27 mouse cellular contexts compared by ENCODE assay signal in genomic region chr11:50964886-50965285, GRCm38 (mm10). TPM values are rescaled to one million over a fixed set of nuclear protein-coding genes. Genes with fewer than 3 reads are reported as not detected.
A peak's percentile ranks its signal among the peaks of the same experiment; 100 is the strongest.
DNase-seq lines count a peak whose midpoint lies in the region; ATAC-seq and TF ChIP-seq lines count a peak whose summit lies in the region.
"Had no signal": no experiment of that assay in that cellular context is flagged by ENCODE, and none has a peak within 500 bp of the region (broad histone marks: within the 10 kb centered on the region; RNA-seq: fewer than 3 reads in every experiment).

No protein-coding gene starts in this region.

- no peak for TF ChIP-seq CTCF in lung, postnatal 0 days (IDR thresholded peaks at IDR 0.05)
- no peak for TF ChIP-seq CTCF in left cerebral cortex, adult 2 months (IDR thresholded peaks at IDR 0.05)

- peak; percentile 2 for DNase-seq in embryonic facial prominence, embryonic 11.5 days (ENCODE audit: low spot score)
- no peak for DNase-seq in embryonic facial prominence, embryonic 10.5 days (ENCODE audit: low spot score)
- peak; percentile 28 for DNase-seq in kidney, adult 11 months
- DNase-seq in kidney, postnatal 4 days: no peak
- peak; percentile 6 for DNase-seq in lung, postnatal 0 days (ENCODE audit: low spot score)
- no peak for DNase-seq in lung, postnatal 14 days
- DNase-seq in left cerebral cortex, adult 2 months (ENCODE audit: extremely low spot score in 1 of 2, low spot score in 2 of 2): no peak
- no peak for DNase-seq in spleen, postnatal 4 days (ENCODE audit: low spot score in 2 of 2)
- DNase-seq: adrenal gland, adult 8-10 months; cerebellum, adult 11-12 months; cerebellum, postnatal 36 days; right cerebral cortex, postnatal 14 days; thymus, postnatal 25 days had no signal

- no peaks in the 10 kb centered on the region for H3K27me3 ChIP-seq in embryonic facial prominence, embryonic 11.5 days (ENCODE audit: control insufficient read depth, insufficient read depth, low read length)
- no peaks in the 10 kb centered on the region for H3K27me3 ChIP-seq in embryonic facial prominence, embryonic 10.5 days (replicated peaks; ENCODE audit: low read depth, poor library complexity, severe bottlenecking)
- H3K27me3 ChIP-seq in lung, postnatal 0 days (replicated peaks; ENCODE audit: insufficient read depth, low read length): no peaks in the 10 kb centered on the region
- H3K27me3 ChIP-seq: embryonic facial prominence, embryonic 15.5 days; hindbrain, embryonic 15.5 days; limb, embryonic 12.5 days; midbrain, embryonic 12.5 days had no signal

- no peak overlapping the region for H3K4me3 ChIP-seq in embryonic facial prominence, embryonic 11.5 days (ENCODE audit: low read depth, low read length)
- H3K4me3 ChIP-seq in embryonic facial prominence, embryonic 10.5 days: no peak overlapping the region
- H3K4me3 ChIP-seq in lung, postnatal 0 days (ENCODE audit: low read depth, low read length): no peak overlapping the region
- H3K4me3 ChIP-seq in left cerebral cortex, adult 2 months: no peak overlapping the region
- H3K4me3 ChIP-seq: embryonic facial prominence, embryonic 15.5 days; hindbrain, embryonic 15.5 days; limb, embryonic 12.5 days; midbrain, embryonic 12.5 days had no signal

- intact Hi-C loops in left cerebral cortex, adult 2 months (cut with DNase I): no loop called here

- no peak overlapping the region for H3K4me2 ChIP-seq in embryonic facial prominence, embryonic 11.5 days (ENCODE audit: low read depth, low read length)
- no peak overlapping the region for H3K4me2 ChIP-seq in lung, postnatal 0 days (replicated peaks; ENCODE audit: low read depth, low read length)
- H3K4me2 ChIP-seq: embryonic facial prominence, embryonic 15.5 days; hindbrain, embryonic 15.5 days; limb, embryonic 12.5 days; midbrain, embryonic 12.5 days had no signal

- peak; percentile 82 for TF ChIP-seq EP300 in lung, postnatal 0 days (IDR thresholded peaks at IDR 0.05)

- no peaks in the 10 kb centered on the region for H3K4me1 ChIP-seq in embryonic facial prominence, embryonic 11.5 days (ENCODE audit: control insufficient read depth, insufficient read depth, low read length)
- no peaks in the 10 kb centered on the region for H3K4me1 ChIP-seq in embryonic facial prominence, embryonic 10.5 days
- H3K4me1 ChIP-seq in lung, postnatal 0 days (ENCODE audit: insufficient read depth, low read depth, low read length): no peaks in the 10 kb centered on the region
- H3K4me1 ChIP-seq: embryonic facial prominence, embryonic 15.5 days; hindbrain, embryonic 15.5 days; limb, embryonic 12.5 days; midbrain, embryonic 12.5 days had no signal

- H3K9ac ChIP-seq in embryonic facial prominence, embryonic 11.5 days (replicated peaks; ENCODE audit: low read length): no peak overlapping the region
- no peak overlapping the region for H3K9ac ChIP-seq in lung, postnatal 0 days (replicated peaks; ENCODE audit: low read depth)
- H3K9ac ChIP-seq: embryonic facial prominence, embryonic 15.5 days; hindbrain, embryonic 15.5 days; limb, embryonic 12.5 days; liver, embryonic 14.5 days; midbrain, embryonic 12.5 days had no signal

- no peak for ATAC-seq in embryonic facial prominence, embryonic 11.5 days (replicated peaks; ENCODE audit: insufficient number of reproducible peaks, low FRiP score, low TSS enrichment, low read depth)
- no peak for ATAC-seq in lung, postnatal 0 days
- ATAC-seq: intestine, postnatal 0 days had no signal

- H3K9me3 ChIP-seq in embryonic facial prominence, embryonic 11.5 days (replicated peaks; ENCODE audit: control insufficient read depth, low read length): no peaks in the 10 kb centered on the region
- no peaks in the 10 kb centered on the region for H3K9me3 ChIP-seq in embryonic facial prominence, embryonic 10.5 days
- H3K9me3 ChIP-seq in lung, postnatal 0 days (ENCODE audit: low read length): no peaks in the 10 kb centered on the region
- H3K9me3 ChIP-seq: embryonic facial prominence, embryonic 15.5 days; hindbrain, embryonic 15.5 days; limb, embryonic 12.5 days; midbrain, embryonic 12.5 days had no signal

- no peak overlapping the region for H3K27ac ChIP-seq in embryonic facial prominence, embryonic 11.5 days (replicated peaks; ENCODE audit: low read depth, low read length)
- no peak overlapping the region for H3K27ac ChIP-seq in embryonic facial prominence, embryonic 10.5 days (replicated peaks)
- H3K27ac ChIP-seq in lung, postnatal 0 days (ENCODE audit: low read length): no peak overlapping the region
- no peak overlapping the region for H3K27ac ChIP-seq in left cerebral cortex, adult 2 months
- H3K27ac ChIP-seq: embryonic facial prominence, embryonic 15.5 days; hindbrain, embryonic 15.5 days; limb, embryonic 12.5 days; liver, embryonic 14.5 days; midbrain, embryonic 12.5 days had no signal

- H3K36me3 ChIP-seq in embryonic facial prominence, embryonic 11.5 days (replicated peaks; ENCODE audit: control insufficient read depth, insufficient read depth, low read depth, low read length): no peaks in the 10 kb centered on the region
- H3K36me3 ChIP-seq in embryonic facial prominence, embryonic 10.5 days (replicated peaks): no peaks in the 10 kb centered on the region
- H3K36me3 ChIP-seq in lung, postnatal 0 days (ENCODE audit: insufficient read depth, low read length): no peaks in the 10 kb centered on the region
- H3K36me3 ChIP-seq: embryonic facial prominence, embryonic 15.5 days; hindbrain, embryonic 15.5 days; limb, embryonic 12.5 days; midbrain, embryonic 12.5 days had no signal

- 83% methylated on average over 2 of the region's 2 CpGs for WGBS in embryonic facial prominence, embryonic 11.5 days
- 83% methylated on average over 2 of the region's 2 CpGs for WGBS in embryonic facial prominence, embryonic 10.5 days
- WGBS in lung, postnatal 0 days: 66% methylated on average over 2 of the region's 2 CpGs

RNA-seq across cellular contexts. Expression of gene Olfr1378, which starts 1.4 kb away (rescaled TPM):
- not detected in 2 replicates for polyA plus RNA-seq in embryonic facial prominence, embryonic 11.5 days (2014; fragmentation: Nextera tagmentation; extraction: Ambion mirVana)
- polyA plus RNA-seq in embryonic facial prominence, embryonic 10.5 days (2016; fragmentation: Nextera tagmentation; extraction: Ambion mirVana): not detected in 2 replicates
- not detected in 2 replicates for polyA plus RNA-seq in lung, postnatal 0 days (2015; fragmentation: Nextera tagmentation; extraction: Ambion mirVana)
- total RNA-seq in left cerebral cortex, adult 2 months (2021): not detected
- total RNA-seq: adrenal gland, adult 8-10 months; CH12.LX; gastrocnemius, adult 8-10 months; left cerebral cortex, adult 8-10 months had no signal
- polyA plus RNA-seq: brain, embryonic 14.5 days; embryonic facial prominence, embryonic 15.5 days; forebrain, embryonic 11.5 days; heart, embryonic 14.5 days; hindbrain, embryonic 15.5 days; intestine, postnatal 0 days; limb, embryonic 12.5 days; liver, embryonic 14.5 days; midbrain, embryonic 12.5 days; neural tube, embryonic 14.5 days had no signal

RNA-seq across cellular contexts. Expression of gene Prop1, which starts 11.3 kb away (rescaled TPM):
- 0.25 and 0.79 TPM in 2 replicates for polyA plus RNA-seq in embryonic facial prominence, embryonic 11.5 days (2014; fragmentation: Nextera tagmentation; extraction: Ambion mirVana)
- not detected in 2 replicates for polyA plus RNA-seq in embryonic facial prominence, embryonic 10.5 days (2016; fragmentation: Nextera tagmentation; extraction: Ambion mirVana)
- polyA plus RNA-seq in lung, postnatal 0 days (2015; fragmentation: Nextera tagmentation; extraction: Ambion mirVana): not detected in 2 replicates
- not detected for total RNA-seq in left cerebral cortex, adult 2 months (2021)
- total RNA-seq: adrenal gland, adult 8-10 months; CH12.LX; gastrocnemius, adult 8-10 months; left cerebral cortex, adult 8-10 months had no signal
- polyA plus RNA-seq: brain, embryonic 14.5 days; embryonic facial prominence, embryonic 15.5 days; forebrain, embryonic 11.5 days; heart, embryonic 14.5 days; hindbrain, embryonic 15.5 days; intestine, postnatal 0 days; limb, embryonic 12.5 days; liver, embryonic 14.5 days; midbrain, embryonic 12.5 days; neural tube, embryonic 14.5 days; testis, adult 2 months had no signal

RNA-seq across cellular contexts. Expression of gene Olfr1377, which starts 16.9 kb away (rescaled TPM):
- not detected in 2 replicates for polyA plus RNA-seq in embryonic facial prominence, embryonic 11.5 days (2014; fragmentation: Nextera tagmentation; extraction: Ambion mirVana)
- polyA plus RNA-seq in embryonic facial prominence, embryonic 10.5 days (2016; fragmentation: Nextera tagmentation; extraction: Ambion mirVana): not detected in 2 replicates
- polyA plus RNA-seq in lung, postnatal 0 days (2015; fragmentation: Nextera tagmentation; extraction: Ambion mirVana): not detected in 2 replicates
- not detected for total RNA-seq in left cerebral cortex, adult 2 months (2021)
- total RNA-seq: adrenal gland, adult 8-10 months; CH12.LX; gastrocnemius, adult 8-10 months; left cerebral cortex, adult 8-10 months had no signal
- polyA plus RNA-seq: brain, embryonic 14.5 days; forebrain, embryonic 11.5 days; heart, embryonic 14.5 days; hindbrain, embryonic 15.5 days; intestine, postnatal 0 days; limb, embryonic 12.5 days; liver, embryonic 14.5 days; midbrain, embryonic 12.5 days; neural tube, embryonic 14.5 days; testis, adult 2 months had no signal

RNA-seq across cellular contexts. Expression of gene 4933414I15Rik, which starts 21.3 kb away (rescaled TPM):
- not detected in 2 replicates for polyA plus RNA-seq in embryonic facial prominence, embryonic 11.5 days (2014; fragmentation: Nextera tagmentation; extraction: Ambion mirVana)
- not detected in 2 replicates for polyA plus RNA-seq in embryonic facial prominence, embryonic 10.5 days (2016; fragmentation: Nextera tagmentation; extraction: Ambion mirVana)
- polyA plus RNA-seq in lung, postnatal 0 days (2015; fragmentation: Nextera tagmentation; extraction: Ambion mirVana): not detected in 2 replicates
- not detected for total RNA-seq in left cerebral cortex, adult 2 months (2021)
- total RNA-seq: adrenal gland, adult 8-10 months; CH12.LX; gastrocnemius, adult 8-10 months; left cerebral cortex, adult 8-10 months had no signal
- polyA plus RNA-seq: brain, embryonic 14.5 days; embryonic facial prominence, embryonic 15.5 days; forebrain, embryonic 11.5 days; heart, embryonic 14.5 days; hindbrain, embryonic 15.5 days; intestine, postnatal 0 days; limb, embryonic 12.5 days; liver, embryonic 14.5 days; midbrain, embryonic 12.5 days; neural tube, embryonic 14.5 days had no signal

RNA-seq across cellular contexts. Expression of gene Zfp354b, which starts 33.5 kb away (rescaled TPM):
- 1.7 and 2.1 TPM in 2 replicates for polyA plus RNA-seq in embryonic facial prominence, embryonic 11.5 days (2014; fragmentation: Nextera tagmentation; extraction: Ambion mirVana)
- 0.75 and 0.79 TPM in 2 replicates for polyA plus RNA-seq in embryonic facial prominence, embryonic 10.5 days (2016; fragmentation: Nextera tagmentation; extraction: Ambion mirVana)
- polyA plus RNA-seq in lung, postnatal 0 days (2015; fragmentation: Nextera tagmentation; extraction: Ambion mirVana): 1.1 TPM in 2 replicates
- total RNA-seq in left cerebral cortex, adult 2 months (2021): 1 to 10 TPM; 5.3 to 6.7 TPM
- total RNA-seq: CH12.LX had no signal

Comparison
In these comparisons a context has a peak if more than half of its experiments do, and no peak if none do; other contexts are left out.
1. DNase-seq: peak in embryonic facial prominence, embryonic 11.5 days (single experiment), kidney, adult 11 months (single experiment) and lung, postnatal 0 days (single experiment); none in embryonic facial prominence, embryonic 10.5 days (single experiment), kidney, postnatal 4 days (0 of 2), lung, postnatal 14 days (single experiment), left cerebral cortex, adult 2 months (0 of 2) and spleen, postnatal 4 days (0 of 2).